ENCODE assay signal across 9 mouse cellular contexts in genomic region chr12:52699146-52699545, GRCm38 (mm10). TPM values are rescaled to one million over a fixed set of nuclear protein-coding genes. Genes with fewer than 3 reads are reported as not detected.
A peak's percentile ranks its signal among the peaks of the same experiment; 100 is the strongest.
DNase-seq lines count a peak whose midpoint lies in the region; ATAC-seq and TF ChIP-seq lines count a peak whose summit lies in the region.
"Had no signal": no experiment of that assay in that cellular context is flagged by ENCODE, and none has a peak within 500 bp of the region (broad histone marks: within the 10 kb centered on the region; RNA-seq: fewer than 3 reads in every experiment).

Gene Akap6 (plus strand): TSS chr12:52699383.

- no peaks in the 10 kb centered on the region for H3K36me3 ChIP-seq in midbrain, embryonic 12.5 days
- H3K36me3 ChIP-seq: G1E had no signal

- H3K4me2 ChIP-seq in midbrain, embryonic 12.5 days (replicated peaks) = peak within 1 kb of the TSS; percentile 73

- no peak for TF ChIP-seq CTCF in lung, adult 2 months (IDR thresholded peaks at IDR 0.05; ENCODE audit: insufficient read depth, low read length)

- H3K4me1 ChIP-seq in midbrain, embryonic 12.5 days = peaks cover 39% of the 10 kb centered on the region
- no peaks in the 10 kb centered on the region for H3K4me1 ChIP-seq in lung, adult 2 months (ENCODE audit: control insufficient read depth, insufficient read depth, low read length)

- TF ChIP-seq POLR2A in lung, adult 2 months (IDR thresholded peaks at IDR 0.05; ENCODE audit: borderline replicate concordance, extremely low read depth, low read depth, low read length) = no peak

- peak within 1 kb of the TSS; percentile 64 for H3K9ac ChIP-seq in midbrain, embryonic 12.5 days (replicated peaks)

- peak within 1 kb of the TSS; percentile 90 for H3K27ac ChIP-seq in midbrain, embryonic 12.5 days (replicated peaks)

- peak; percentile 80 for ATAC-seq in midbrain, embryonic 12.5 days (ENCODE audit: low FRiP score, low read depth)

- 18% methylated on average over 6 of the region's 6 CpGs for WGBS in midbrain, embryonic 12.5 days
- 75% methylated on average over 6 of the region's 6 CpGs for WGBS in lung, adult 2 months

- no peaks in the 10 kb centered on the region for H3K27me3 ChIP-seq in midbrain, embryonic 12.5 days

- DNase-seq in MN1 (ENCODE audit: low spot score) = peak; percentile 90
- peak; percentile 62 to 76 for DNase-seq in cerebellum, postnatal 25 days
- peak; percentile 78 to 92 for DNase-seq in frontal cortex, postnatal 36 days (ENCODE audit: low spot score in 2 of 2)
- DNase-seq in layer of hippocampus, adult 11-12 months (ENCODE audit: low spot score) = peak; percentile 88
- peak; percentile 95 for DNase-seq in telencephalon, adult 2 months (ENCODE audit: low read depth, low spot score)
- DNase-seq in lung, adult 2 months = no peak
- DNase-seq in urinary bladder, postnatal 25 days (ENCODE audit: low spot score) = no peak

- no peaks in the 10 kb centered on the region for H3K9me3 ChIP-seq in midbrain, embryonic 12.5 days

- H3K4me3 ChIP-seq in midbrain, embryonic 12.5 days = peak within 1 kb of the TSS; percentile 54
- H3K4me3 ChIP-seq in lung, adult 2 months (replicated peaks; ENCODE audit: extremely low read depth, low read depth, low read length) = no peak within 1 kb of the TSS

RNA-seq across cellular contexts. Expression of gene Akap6, which starts in this region (rescaled TPM):
- polyA plus RNA-seq in midbrain, embryonic 12.5 days (2016; fragmentation: Nextera tagmentation; extraction: Ambion mirVana) = 27.2 and 27.6 TPM in 2 replicates
- 0.50 and 0.96 TPM in 2 replicates for polyA plus RNA-seq in lung, adult 2 months (2012; rRNA removed)
- polyA plus RNA-seq: G1E had no signal

Comparison
In these comparisons a context has a peak if more than half of its experiments do, and no peak if none do; other contexts are left out.
1. RNA of gene Akap6 (polyA plus RNA-seq): 27.2 to 27.6 TPM in midbrain, embryonic 12.5 days; 0.50 to 0.96 TPM in lung, adult 2 months; every median in the first group is over 10 times any median in the second.
2. DNase-seq: peak in MN1 (single experiment), cerebellum, postnatal 25 days (2 of 2), frontal cortex, postnatal 36 days (2 of 2), layer of hippocampus, adult 11-12 months (single experiment) and telencephalon, adult 2 months (single experiment); none in lung, adult 2 months (single experiment) and urinary bladder, postnatal 25 days (single experiment).